Mouse (Mus musculus) thymus, adult 2 months (tissue): ENCODE measurements around the gene Gadd45a. TPM values are rescaled to one million over a fixed set of nuclear protein-coding genes. Genes with fewer than 3 reads are reported as not detected.

Experiments
- DNase-seq: peaks from one replicate; pipeline ENCODE4 v3.0.0; 2021
- H3K27ac ChIP-seq: fragments of 200-500 bp; 2 replicates; pipeline ENCODE4 v1.5.1; 2012; ENCODE audit warnings: low read length, control low read depth; ENCODE audit not compliant: control insufficient read depth, insufficient read depth
- H3K27me3 ChIP-seq: fragments of 200-500 bp; 2 replicates; pipeline ENCODE4 v1.6.1; 2012; ENCODE audit warnings: mild to moderate bottlenecking, low read length, moderate library complexity, mixed read lengths; ENCODE audit not compliant: control insufficient read depth, insufficient read depth
- H3K36me3 ChIP-seq: fragments of 200-500 bp; 2 replicates; pipeline ENCODE4 v1.6.1; 2012; ENCODE audit warnings: mild to moderate bottlenecking, low read length, moderate library complexity; ENCODE audit not compliant: control insufficient read depth, insufficient read depth
- H3K4me1 ChIP-seq: fragments of 200-500 bp; replicated peaks from 2 replicates; pipeline ENCODE4 v1.6.1; 2012; ENCODE audit warnings: low read length; ENCODE audit not compliant: control insufficient read depth, insufficient read depth
- H3K4me3 ChIP-seq: fragments of 200-500 bp; 2 replicates; pipeline ENCODE4 v1.5.1; 2012; ENCODE audit warnings: mild to moderate bottlenecking, low read length, control low read depth, moderate library complexity; ENCODE audit not compliant: control insufficient read depth, insufficient read depth
- CTCF ChIP-seq: fragments of 200-500 bp; IDR thresholded peaks from 2 replicates; pipeline ENCODE4 v1.5.1; 2012; ENCODE audit warnings: mild to moderate bottlenecking, control low read depth, low read length, moderate library complexity, borderline replicate concordance; ENCODE audit not compliant: control insufficient read depth, poor library complexity, insufficient read depth; ENCODE audit errors: extremely low read depth
- POLR2A ChIP-seq: fragments of 200-500 bp; IDR thresholded peaks from 2 replicates; pipeline ENCODE4 v1.6.1; 2012; ENCODE audit warnings: mild to moderate bottlenecking, low read length, control low read depth, moderate library complexity; ENCODE audit not compliant: control insufficient read depth, poor library complexity, insufficient read depth; ENCODE audit errors: extremely low read depth
- whole genome bisulfite sequencing: fragments of 180-500 bp; shearing (Covaris S2); methylation state at CpG from one replicate; pipeline ENCODE4 v1.1.7; 2018; 5-methylcytosine and 5-hydroxymethylcytosine counted together
- polyA plus RNA-seq: library from polyadenylated mRNA; depleted of rRNA; stranded (reverse); fragments of >200 nt; gene quantifications from 2 replicates; pipeline ENCODE4 v1.2.3, GENCODE M21; 2012

Gene Gadd45a
- polyA plus RNA-seq, 1 experiment = 44.9 TPM

DNA sequence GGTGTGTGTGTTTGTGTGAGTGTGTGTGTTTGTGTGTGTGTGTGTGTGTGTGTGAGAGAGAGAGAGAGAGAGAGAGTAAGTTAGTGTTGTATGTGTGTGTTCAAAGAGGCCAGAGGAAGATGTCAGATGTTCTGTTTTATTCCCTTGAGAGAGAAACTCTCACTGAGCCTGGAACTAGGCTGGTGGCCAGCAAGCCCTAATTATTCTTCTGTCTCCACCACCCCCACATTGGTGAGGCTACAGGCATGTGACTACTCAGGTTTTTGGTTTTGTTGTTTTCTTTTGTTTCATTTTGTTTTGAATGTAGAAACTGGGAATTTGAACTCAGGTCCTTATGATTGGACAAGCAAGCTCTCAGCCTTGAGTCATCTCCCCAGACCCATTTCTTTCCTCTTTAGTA is 37.6 kb upstream of the Gadd45a start:
- Histone ChIP-seq H3K4me3 (no peak overlapping the region), H3K27me3 (no peaks in the 10 kb centered on the region), H3K4me1 (peaks cover 2% of the 10 kb centered on the region), H3K36me3 (no peaks in the 10 kb centered on the region), H3K27ac (no peak overlapping the region)
- TF ChIP-seq POLR2A = no peak
- no peak for TF ChIP-seq CTCF
- DNase-seq = no peak

DNA sequence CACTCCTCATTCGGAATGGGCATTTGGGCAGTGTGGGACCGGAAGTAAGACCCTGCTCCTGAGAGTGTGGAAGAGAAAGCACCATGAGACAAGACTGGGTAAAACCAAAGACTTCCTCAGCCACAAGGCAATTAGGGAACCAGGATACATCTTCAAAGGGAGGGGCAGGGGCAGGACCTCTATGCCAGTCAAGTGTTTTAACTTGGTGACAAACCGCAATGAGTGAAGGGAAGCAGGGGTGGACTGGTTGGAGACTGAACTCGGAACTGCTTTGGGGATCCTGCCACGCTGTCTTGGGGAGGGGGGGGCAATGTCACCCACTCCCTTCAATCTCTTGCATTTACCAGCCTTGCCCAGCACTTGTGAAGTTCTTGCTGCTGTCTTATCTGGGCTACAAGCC is 36.7 kb upstream of the Gadd45a start:
- WGBS = 43% methylated on average over 5 of the region's 5 CpGs
- no peak for DNase-seq
- peaks cover 4% of the 10 kb centered on the region for H3K4me1 ChIP-seq
- no peaks in the 10 kb centered on the region for H3K27me3 ChIP-seq
- no peak overlapping the region for H3K27ac ChIP-seq
- H3K36me3 ChIP-seq = no peaks in the 10 kb centered on the region
- no peak overlapping the region for H3K4me3 ChIP-seq
- TF ChIP-seq CTCF (no peak), POLR2A (no peak)

DNA sequence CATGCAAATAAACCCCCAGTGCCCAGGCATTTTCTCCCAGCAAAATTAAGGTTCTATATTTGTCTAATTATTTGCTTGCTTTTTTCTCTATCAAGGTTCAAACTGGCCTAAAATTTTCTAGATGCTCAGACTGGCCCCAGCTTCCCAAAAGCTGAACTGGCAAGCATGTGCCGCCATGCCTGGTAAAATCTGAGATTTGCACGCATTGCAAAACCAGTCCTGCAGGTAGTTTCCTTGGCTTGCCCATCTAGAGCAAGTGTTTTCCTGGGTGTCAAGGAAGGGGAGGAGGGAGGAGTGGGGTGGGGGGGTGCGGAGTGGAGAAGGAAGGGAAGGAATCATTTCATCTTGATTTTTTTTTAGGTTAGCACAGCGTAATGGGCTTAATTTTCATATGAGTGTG is 36.2 kb upstream of the Gadd45a start:
- TF ChIP-seq CTCF (no peak), POLR2A (no peak)
- WGBS = 90% methylated on average over 4 of the region's 4 CpGs

DNA sequence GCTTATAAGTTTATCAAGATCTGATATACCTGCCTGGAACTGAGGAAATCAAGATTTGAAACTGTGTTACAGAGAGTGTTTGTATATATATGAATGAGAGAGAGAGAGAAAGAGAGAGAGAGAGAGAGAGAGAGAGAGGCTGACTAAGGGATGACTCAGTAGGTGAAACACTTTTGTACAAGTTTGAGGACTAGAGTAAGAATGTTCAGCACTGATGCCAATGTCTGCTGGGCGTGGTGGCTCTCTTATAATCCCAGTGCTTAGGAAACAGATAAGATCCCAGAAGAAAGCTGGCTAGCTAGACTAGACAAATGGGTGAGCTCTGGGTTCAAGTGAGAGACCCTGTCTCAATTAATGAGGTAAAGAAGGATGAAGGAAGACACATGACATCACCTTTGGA is 34.4 kb upstream of the Gadd45a start:
- Histone ChIP-seq H3K4me1 (peaks cover 4% of the 10 kb centered on the region), H3K27me3 (no peaks in the 10 kb centered on the region), H3K4me3 (no peak overlapping the region), H3K27ac (no peak overlapping the region), H3K36me3 (no peaks in the 10 kb centered on the region)
- no peak for DNase-seq
- no peak for TF ChIP-seq CTCF
- TF ChIP-seq POLR2A = no peak
- 97% methylated on average over 1 of the region's 1 CpGs for WGBS

More for the DNA sequence above, 36.2 kb upstream of the Gadd45a start:
- no peaks in the 10 kb centered on the region for H3K36me3 ChIP-seq
- no peak overlapping the region for H3K27ac ChIP-seq
- no peaks in the 10 kb centered on the region for H3K27me3 ChIP-seq
- H3K4me1 ChIP-seq = peaks cover 4% of the 10 kb centered on the region
- DNase-seq = no peak
- no peak overlapping the region for H3K4me3 ChIP-seq

DNA sequence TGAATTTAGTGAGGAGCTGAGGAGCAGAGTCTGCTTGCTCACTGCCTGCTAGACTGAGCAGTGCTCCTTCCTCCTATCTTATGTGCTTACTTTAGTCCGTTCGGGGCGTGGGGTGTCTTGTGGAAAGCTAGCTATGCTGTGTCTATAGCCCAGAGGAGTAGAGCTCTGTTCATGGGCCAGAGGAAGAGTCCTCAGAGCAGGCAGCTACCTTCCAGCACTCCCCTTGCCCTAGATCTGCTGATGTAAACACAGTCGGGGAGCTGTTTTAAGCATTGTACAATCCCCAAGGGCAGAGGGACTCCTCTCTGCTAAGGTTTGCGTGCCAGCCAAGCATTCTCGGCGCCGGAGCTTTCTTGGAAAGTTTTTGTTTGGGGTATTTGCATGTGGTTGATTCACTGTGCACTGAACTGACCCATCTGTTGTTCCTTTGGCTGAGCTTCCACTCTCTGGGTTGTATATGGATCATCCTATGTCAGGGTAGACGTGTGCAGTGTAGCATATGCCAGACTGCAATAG is 32.6 kb upstream of the Gadd45a start:
- no peak for TF ChIP-seq POLR2A
- no peak for TF ChIP-seq CTCF
- Histone ChIP-seq H3K27me3 (no peaks in the 10 kb centered on the region), H3K27ac (no peak overlapping the region), H3K4me3 (no peak overlapping the region), H3K4me1 (peaks cover 4% of the 10 kb centered on the region), H3K36me3 (no peaks in the 10 kb centered on the region)
- 60% methylated on average over 9 of the region's 9 CpGs for WGBS
- DNase-seq = no peak

DNA sequence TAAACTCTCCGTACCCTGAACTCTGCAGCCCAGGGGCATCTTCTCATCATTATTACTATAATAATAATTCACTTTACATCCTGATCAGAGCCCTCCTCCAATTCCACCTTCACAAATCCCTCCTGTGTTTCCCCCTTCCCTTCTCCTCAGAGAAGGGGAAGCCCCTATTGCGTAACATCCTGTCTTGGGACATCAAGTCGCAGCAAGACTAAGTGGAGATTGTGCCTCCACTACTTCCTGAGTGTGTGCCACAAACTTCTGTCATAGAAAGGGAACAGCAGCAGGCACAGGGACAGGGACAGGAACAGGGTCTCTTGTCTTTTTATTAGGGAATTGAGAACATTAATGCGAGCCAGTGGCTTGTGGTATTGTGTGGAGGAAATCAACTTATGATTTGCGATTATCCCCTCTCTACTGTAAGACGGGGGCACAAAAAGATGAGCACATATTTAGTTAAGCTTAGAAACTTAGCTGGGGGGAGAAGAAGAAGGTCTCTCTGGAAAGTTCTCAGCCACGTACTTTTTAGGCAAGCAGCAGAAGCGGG is 32.0 kb upstream of the Gadd45a start:
- TF ChIP-seq POLR2A (no peak), CTCF (no peak)
- H3K4me1 ChIP-seq = peaks cover 4% of the 10 kb centered on the region
- DNase-seq = no peak
- no peak overlapping the region for H3K4me3 ChIP-seq
- no peaks in the 10 kb centered on the region for H3K36me3 ChIP-seq
- 35% methylated on average over 8 of the region's 8 CpGs for WGBS
- no peak overlapping the region for H3K27ac ChIP-seq
- no peaks in the 10 kb centered on the region for H3K27me3 ChIP-seq

DNA sequence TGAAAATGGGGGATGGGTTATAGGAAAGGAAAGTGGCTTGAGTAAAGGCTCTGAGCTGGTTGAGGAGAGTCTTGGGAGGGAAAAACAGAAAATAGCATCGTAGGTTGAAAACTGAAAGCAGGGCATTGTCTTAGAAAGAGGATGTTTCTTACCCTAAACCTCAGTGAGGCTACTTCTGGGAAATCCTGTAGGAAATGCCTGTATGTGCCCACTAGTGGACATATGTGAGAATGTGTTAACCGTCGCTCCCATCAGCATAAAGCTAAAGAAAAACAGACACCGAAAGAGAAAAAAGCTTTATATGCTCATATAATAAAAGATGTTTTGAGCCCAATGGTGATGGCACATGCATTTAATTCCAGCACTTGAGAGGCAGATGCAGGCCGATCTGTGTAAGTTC is 22.8 kb upstream of the Gadd45a start:
- TF ChIP-seq POLR2A (no peak), CTCF (no peak)
- no peak for DNase-seq
- Histone ChIP-seq H3K36me3 (no peaks in the 10 kb centered on the region), H3K27me3 (no peaks in the 10 kb centered on the region), H3K27ac (no peak overlapping the region), H3K4me1 (peaks cover 2% of the 10 kb centered on the region; the same call in 1 of the 2 replicates), H3K4me3 (no peak overlapping the region)
- 73% methylated on average over 5 of the region's 5 CpGs for WGBS
